Mouse (Mus musculus): ENCODE measurements at regions not wholly inside any gene's neighbourhood (a gene's known extent, or its start where the extent isn't known, plus 50 kb on each side); places are given as distances from the start of the nearest gene placed in this dataset.
"Not testable (repeated sequence)": the region's sequence is repeated elsewhere in the genome, so short reads cannot be mapped to it uniquely, and the experiment has no call there.

DNA sequence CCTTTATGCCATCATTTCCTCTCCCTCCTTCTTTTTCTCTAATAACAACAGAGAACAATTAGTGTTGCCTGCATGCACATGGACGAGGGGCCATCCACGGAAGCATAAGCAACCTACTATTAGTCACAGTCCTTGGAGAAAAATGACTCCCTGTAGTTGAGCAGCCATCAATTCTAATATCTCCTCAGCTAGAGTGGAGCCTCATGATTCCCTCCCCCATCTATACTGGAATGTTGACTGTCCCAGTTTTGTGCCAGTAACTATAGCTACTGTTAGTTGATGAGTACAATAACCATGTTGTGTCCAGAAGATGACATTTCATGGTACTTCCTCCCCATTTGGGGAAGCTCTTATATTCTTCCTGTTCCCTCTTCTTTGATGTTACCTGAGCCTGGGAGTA is 64.3 kb upstream of the Rtn4 start:
- no peak for DNase-seq

DNA sequence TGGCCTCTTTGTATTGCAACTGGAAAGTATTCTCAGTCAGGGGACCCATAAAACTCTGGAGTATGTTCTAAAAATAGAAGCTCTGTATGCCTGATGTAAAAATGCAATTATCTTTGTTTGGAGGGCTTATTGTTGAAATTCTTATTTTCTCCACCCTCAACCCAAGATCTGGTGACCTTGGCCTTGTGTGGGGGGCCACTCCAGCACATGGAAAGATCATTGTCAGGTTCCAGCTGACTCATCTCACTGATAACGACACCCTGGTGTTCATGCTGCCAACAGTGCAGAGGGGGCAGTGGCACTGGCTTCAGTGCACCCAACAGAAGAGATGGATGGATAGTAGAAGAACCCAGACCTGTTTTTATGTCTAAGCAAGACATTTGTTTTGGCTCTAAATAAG is 60.3 kb upstream of the Rtn4 start:
- DNase-seq: no peak

DNA sequence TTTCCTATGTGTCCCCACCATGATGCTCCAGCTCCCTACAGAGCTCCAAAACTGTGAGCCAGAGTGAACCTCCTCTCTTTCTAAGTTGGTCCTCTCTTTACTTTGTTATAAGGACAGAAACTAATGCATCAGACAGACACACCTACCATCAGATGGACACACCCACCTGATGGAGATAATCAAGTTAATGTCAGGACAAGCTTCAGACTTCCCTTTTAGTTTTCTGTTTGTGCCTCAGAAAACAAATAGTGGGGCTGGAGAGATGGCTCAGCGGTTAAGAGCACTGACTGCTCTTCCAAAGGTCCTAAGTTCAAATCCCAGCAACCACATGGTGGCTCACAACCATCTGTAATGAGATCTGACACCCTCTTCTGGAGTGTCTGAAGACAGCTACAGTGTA is 59.5 kb upstream of the Rtn4 start:
- DNase-seq: not testable (repeated sequence)

DNA sequence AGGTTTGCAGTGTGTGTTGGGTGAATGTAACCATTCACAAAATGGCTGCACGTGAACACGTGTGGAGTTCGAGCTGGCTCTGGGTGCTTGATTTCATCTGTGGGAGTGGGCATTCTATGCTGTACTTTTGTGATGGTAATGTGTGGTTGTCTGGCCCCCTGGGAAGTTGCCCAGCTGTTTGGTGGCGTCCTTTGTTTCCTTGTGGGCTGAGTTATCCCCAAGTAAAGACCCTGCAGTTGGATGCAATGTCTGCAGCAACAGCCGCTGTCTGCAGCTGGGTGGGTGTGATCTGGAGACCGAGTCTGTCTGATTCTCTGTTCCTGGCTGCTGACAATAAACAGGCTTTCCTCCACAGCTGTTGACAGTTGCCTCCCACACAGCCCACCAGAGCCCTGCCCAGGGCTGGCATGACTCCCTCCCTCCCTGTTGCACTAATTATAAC is 56.0 kb upstream of the Rtn4 start:
- DNase-seq: peak; percentile 25

DNA sequence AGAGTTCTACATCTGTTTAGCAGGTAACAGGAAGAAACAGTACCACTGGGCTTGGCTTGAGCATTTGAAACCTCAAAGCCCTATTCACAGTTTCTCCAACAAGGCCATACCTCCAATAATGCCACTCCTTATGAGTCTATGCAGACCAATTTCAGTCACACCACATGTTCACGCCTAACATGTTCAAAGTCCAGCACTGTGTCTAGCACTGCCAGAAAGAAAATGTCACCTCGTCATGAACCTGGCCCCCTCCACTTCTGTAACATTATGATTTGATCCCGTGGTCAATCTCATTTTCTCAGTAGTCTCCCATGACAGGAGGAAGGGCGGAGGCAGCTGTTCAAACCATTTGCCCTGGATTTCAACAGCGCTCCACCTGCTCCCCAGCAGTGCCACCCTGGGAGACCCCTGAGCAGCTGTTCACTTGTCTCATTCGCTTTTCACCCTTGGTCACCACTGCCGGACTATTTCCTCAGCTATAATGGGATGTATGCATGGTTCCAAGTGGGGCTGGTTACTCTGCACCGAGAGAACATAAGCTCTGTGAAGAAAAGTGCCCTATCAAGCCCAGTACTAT is 54.6 kb upstream of the Rtn4 start:
- DNase-seq: no peak

DNA sequence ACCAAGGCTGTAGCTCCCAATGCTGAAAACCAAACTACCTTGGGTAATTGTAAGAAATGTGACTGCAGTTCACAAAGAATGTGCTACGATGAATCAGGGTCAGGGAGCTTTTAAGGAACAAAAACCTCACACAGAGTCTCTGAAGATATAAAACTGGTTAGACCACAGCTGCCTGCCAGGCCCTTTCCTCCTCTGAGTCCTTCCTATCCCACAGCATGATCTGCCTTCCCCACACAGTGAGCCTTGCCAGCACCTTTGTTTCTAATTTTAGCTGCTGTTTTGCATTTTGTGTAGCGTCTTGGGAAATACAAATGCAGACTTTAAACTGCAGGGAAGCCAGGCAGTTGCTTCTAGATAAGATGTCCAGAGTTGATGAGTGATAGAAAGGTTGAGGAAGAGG is 53.9 kb upstream of the Rtn4 start:
- peak; percentile 6 for DNase-seq
